Mouse (Mus musculus): ENCODE measurements around the gene Slc35e1. TPM values are rescaled to one million over a fixed set of nuclear protein-coding genes. Genes with fewer than 3 reads are reported as not detected.

Slc35e1 gene
- polyA plus RNA-seq, 1 experiment, result 121 TPM

GRCm38 (mm10) chr8:72434952-72435351, 57.5 kb downstream of the Slc35e1 start:
- Histone ChIP-seq H3K27me3 (ENCODE audit: control insufficient read depth, insufficient read depth, low read length) (no peaks in the 10 kb centered on the region), H3K4me3 (ENCODE audit: control insufficient read depth, insufficient read depth, low read length) (no peak overlapping the region), H3K4me1 (replicated peaks; ENCODE audit: control insufficient read depth, insufficient read depth, low read length) (no peaks in the 10 kb centered on the region), H3K27ac (ENCODE audit: control insufficient read depth, insufficient read depth, low read length) (no peak overlapping the region), H3K36me3 (ENCODE audit: control insufficient read depth, insufficient read depth, low read length) (no peaks in the 10 kb centered on the region)
- DNase-seq, result no peak
- TF ChIP-seq CTCF (IDR thresholded peaks at IDR 0.05; ENCODE audit: borderline replicate concordance, control insufficient read depth, extremely low read depth, insufficient read depth, low read length, poor library complexity) (no peak), POLR2A (IDR thresholded peaks at IDR 0.05; ENCODE audit: control insufficient read depth, extremely low read depth, insufficient read depth, low read length, poor library complexity) (no peak)
- 19% methylated on average over 2 of the region's 2 CpGs for WGBS

Other genes starting within 250 kb of the Slc35e1 start
- gene Gm10282, start 187.4 kb downstream of the Slc35e1 start, polyA plus RNA-seq (2012; rRNA removed), result 13.6 and 19.8 TPM in 2 replicates
- 62.1 and 86.9 TPM in 2 replicates for gene Klf2, start 173.6 kb downstream of the Slc35e1 start, polyA plus RNA-seq (2012; rRNA removed)
- 87.2 and 91.4 TPM in 2 replicates for gene Eps15l1, start 71.2 kb downstream of the Slc35e1 start, polyA plus RNA-seq (2012; rRNA removed)
- gene Calr3, start 48.7 kb downstream of the Slc35e1 start, polyA plus RNA-seq (2012; rRNA removed), result 0.31 and 0.32 TPM in 2 replicates
- 7.2 and 9.5 TPM in 2 replicates for gene 1700030K09Rik, start 48.7 kb downstream of the Slc35e1 start, polyA plus RNA-seq (2012; rRNA removed)
- 146 and 176 TPM in 2 replicates for gene Cherp, start 17.4 kb downstream of the Slc35e1 start, polyA plus RNA-seq (2012; rRNA removed)
- gene Med26, start 55.7 kb upstream of the Slc35e1 start, polyA plus RNA-seq (2012; rRNA removed), result 26.3 and 32.1 TPM in 2 replicates
- 66.4 and 79.2 TPM in 2 replicates for gene Smim7, start 78.5 kb upstream of the Slc35e1 start, polyA plus RNA-seq (2012; rRNA removed)
- gene Tmem38a, start 79.4 kb upstream of the Slc35e1 start, polyA plus RNA-seq (2012; rRNA removed), result 23.2 and 56.1 TPM in 2 replicates
- gene Nwd1, start 154.1 kb upstream of the Slc35e1 start, polyA plus RNA-seq (2012; rRNA removed), result 25.2 and 30.3 TPM in 2 replicates
- gene Sin3b, start 230.7 kb upstream of the Slc35e1 start, polyA plus RNA-seq (2012; rRNA removed), result 394 and 423 TPM in 2 replicates

Measured in thymus, adult 2 months (tissue).